Mouse (Mus musculus) c-Kit-positive CD71-positive TER-119-positive erythroid progenitor cells, embryonic 14.5 days (primary cell): Measurements from ENCODE around the gene Slc22a3.

Source experiments
- DNase-seq: peaks from one replicate; pipeline ENCODE4 v3.0.0-alpha.2; 2013; ENCODE audit warnings: low spot score

The Slc22a3 gene

DNA sequence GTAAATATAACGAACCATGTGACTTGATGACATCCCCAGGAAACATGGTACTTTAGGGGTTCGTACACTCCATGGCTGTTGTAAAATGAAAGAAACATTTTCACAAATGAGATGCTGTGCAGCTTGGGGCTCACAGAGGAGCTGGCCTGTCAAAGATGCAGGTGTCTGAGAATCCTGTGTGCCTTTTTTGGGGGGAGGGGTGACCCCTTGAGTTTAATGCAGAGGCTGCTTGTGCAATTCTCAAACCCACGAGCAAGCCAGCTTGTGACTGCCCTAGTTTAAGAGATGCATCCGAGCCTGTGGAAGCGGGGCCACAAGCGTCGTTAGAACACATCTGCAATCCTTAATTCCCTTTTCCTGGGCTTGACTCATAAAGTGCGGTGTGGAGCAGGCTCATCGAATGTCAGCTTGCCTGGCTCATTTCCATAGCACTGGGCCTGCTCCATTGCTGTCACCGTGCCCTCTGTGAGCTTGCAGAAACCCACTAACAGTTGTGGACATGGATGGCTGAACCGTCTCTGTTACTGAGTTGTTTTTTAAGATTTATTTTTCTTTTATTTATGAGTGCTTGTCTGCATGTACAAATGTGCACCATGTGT lies 98.1 kb downstream of the Slc22a3 start:
- DNase-seq: no peak

DNA sequence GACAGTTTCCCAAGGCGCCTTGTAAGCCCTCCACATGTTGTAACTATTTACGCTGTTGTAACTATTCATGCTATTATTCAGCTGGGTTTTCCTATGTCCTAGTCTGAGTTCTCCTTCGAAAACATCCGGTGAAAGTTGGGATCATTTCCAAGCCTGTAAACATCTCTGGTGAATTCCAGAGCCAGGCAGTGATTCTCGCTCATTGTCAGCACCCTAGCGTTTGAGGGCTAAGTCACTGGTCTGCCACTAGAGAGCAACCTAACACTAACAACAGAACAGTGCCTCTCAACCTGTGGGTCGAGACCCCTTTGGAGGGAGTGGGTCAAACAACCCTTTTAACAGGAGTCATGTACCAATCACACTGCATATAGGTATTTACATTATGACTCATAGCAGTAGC lies 104.1 kb downstream of the Slc22a3 start:
- no peak for DNase-seq

DNA sequence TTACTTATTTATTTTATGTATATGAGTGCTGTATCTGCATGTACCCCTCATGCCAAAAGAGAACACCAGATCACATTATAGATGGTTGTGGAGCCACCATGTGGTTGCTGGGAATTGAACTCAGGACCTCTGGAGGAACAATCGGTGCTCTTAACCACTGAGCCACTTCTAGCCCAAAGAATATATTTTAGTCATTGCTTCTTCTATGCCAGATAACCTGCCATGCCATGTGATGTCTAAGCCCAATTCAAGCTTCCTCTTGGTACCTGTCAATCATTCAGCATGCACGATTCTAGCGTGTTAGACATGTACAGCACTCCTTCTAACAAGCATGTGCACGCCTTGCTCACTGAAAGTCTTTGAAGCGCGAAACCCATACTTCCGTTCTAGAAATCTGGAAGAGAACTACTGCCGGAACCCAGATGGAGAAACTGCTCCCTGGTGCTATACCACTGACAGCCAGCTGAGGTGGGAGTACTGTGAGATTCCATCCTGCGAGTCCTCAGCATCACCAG lies 111.3 kb downstream of the Slc22a3 start:
- no peak for DNase-seq

DNA sequence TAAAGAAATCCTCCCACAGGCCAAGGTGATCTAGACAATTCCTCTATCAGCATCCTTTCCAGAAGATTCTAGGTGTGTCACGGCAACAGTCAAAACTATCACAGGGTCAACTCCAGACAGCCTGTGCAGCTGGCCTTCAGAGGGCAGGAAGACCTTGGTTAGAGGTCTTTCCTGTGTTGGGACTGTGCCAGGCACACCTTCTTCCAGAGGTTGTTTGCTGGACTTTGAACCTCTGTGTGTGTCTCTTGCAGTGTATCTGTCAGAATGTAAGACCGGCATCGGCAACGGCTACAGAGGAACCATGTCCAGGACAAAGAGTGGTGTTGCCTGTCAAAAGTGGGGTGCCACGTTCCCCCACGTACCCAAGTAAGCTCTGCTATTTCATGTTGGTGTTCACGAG lies 119.3 kb downstream of the Slc22a3 start:
- no peak for DNase-seq

- DNase-seq: no peak
Measured at GRCm38 (mm10) chr17:12387781-12388180, 119.7 kb downstream of the Slc22a3 start.

DNA sequence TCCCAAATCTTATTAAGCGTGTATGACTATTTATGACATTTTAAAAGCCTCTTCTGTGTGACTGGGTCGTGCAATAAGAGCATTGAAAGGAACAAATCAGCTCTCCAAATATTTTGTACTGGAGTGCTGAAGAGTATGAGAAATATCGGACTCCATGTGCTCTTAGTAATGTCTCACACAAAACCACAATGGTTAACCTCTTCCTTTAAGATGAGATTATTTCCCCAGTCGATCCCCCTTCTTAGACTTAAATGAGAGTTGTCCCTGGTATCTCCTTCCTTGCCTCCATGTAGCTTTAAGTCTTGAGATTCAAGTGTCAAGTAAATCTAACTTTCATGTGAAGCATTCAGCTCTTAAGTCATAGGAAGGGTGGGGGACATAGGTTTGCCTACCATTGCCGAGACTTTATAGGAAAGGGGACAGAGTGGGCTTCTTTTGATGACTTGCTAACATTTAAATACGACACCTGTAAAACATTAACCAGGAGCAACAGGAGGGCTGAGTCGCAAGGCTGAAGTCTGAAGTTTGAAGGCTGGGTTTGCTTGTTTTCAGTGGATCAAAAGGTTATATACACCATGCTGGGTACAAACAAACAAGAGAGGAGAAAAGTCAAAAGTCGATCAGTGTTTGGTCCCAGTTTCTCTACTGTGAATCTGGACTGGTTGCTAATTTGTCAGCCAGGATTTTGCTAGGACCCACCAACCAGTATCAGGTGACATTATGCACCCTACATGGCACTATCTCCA lies 122.3 kb downstream of the Slc22a3 start:
- DNase-seq: no peak

GRCm38 (mm10) chr17:12382531-12382930 lies 125.0 kb downstream of the Slc22a3 start:
- no peak for DNase-seq

GRCm38 (mm10) chr17:12381579-12381978 lies 125.9 kb downstream of the Slc22a3 start:
- DNase-seq: no peak

DNA sequence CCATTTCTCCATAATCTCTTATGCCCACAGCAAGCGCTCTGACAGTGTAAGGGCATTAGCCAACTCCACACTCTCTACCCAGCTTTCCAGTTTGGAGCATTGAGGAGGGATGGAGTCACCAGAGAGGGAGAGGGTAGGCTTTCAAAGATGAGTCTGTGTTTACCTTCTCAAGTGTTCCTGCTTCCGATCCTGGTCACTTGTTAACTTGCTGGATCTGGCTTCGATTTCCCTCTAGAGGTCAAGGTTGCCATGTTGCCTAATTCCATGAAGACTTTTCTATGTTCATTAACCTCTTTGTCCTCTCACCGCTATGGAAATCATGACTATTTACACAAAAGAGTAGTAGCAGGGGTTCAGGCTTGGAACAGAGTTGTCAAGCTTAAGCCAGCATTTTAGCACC lies 127.2 kb downstream of the Slc22a3 start:
- DNase-seq: no peak

- no peak for DNase-seq
Measured at GRCm38 (mm10) chr17:12377981-12378705, 129.4 kb downstream of the Slc22a3 start, which contains the start of gene Plg. Gene Plg (plus strand): TSS chr17:12378608.

DNA sequence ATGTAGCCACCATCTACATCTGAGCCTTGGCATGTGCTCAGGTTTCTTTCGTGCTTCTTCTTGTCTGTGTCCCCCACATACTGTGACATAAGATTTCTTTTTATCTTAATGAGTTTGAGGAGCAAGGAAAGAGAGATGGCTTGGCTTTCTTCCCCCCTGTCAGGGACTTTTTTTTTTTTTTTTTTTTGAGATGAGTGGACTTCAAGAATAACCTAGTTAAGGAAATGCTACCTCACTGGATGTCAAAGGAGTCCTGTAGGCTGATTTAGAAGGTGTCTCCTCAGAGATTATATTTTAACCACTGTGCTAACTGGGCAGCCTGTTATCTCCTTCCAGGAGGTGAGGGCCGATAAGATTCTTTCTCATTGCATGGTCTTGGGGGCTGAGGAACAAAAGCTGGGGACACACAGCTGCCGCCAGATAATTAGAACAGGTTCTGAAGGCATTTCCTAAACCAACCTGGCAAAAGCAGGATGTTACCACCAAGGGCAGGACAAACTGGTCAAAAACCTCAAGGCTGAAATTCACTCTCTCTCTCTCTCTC lies 133.8 kb downstream of the Slc22a3 start:
- DNase-seq: no peak

DNA sequence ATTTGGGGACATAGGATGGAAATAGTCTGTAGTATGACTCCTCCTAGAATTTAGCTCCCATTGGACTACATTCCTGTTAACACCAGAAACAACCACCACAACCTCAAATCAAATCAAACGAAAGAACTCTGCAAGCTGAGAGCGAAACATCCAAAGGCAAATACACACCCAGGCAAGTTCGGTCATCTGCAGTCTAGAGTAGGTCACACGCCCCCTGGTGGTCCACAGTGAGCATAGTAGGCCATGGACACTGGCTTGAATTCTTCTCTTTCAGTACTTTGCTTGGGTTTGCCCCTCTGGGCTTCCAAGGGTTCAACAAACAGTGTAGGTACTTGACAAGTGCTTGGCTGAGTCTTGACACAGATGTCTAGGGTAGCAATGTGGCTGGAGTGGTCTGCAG lies 135.5 kb downstream of the Slc22a3 start:
- DNase-seq: peak; percentile 76

DNA sequence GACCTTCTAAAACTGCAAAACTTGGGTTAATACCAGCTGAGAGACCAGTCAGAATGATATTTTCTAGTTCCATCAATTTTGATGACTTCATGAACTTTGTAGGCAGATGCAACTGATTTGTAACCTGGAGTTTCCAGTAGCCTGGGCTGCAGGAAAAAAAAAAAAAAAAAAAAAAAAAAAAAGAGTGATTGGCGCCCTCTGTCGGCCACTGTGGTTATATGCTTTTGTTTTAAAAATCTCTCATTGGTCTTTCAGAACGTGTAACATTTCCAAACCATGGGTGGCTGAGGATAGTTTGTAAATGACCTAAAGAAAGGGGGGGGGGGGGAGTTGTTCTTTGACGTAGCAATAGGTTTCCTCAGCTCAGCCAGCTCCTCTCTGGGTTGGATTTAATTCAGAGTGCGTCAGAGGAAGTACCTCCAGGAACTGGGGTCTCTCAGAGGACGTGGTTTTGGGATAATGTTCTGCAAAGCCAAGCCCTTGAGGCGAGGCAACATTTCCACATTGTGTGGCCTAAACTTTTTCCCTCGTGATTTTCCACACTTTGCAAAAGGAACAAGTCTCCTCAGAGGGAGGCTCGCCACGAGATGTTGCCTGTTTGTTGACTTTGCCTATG lies 136.1 kb downstream of the Slc22a3 start:
- DNase-seq: peak; percentile 42

DNA sequence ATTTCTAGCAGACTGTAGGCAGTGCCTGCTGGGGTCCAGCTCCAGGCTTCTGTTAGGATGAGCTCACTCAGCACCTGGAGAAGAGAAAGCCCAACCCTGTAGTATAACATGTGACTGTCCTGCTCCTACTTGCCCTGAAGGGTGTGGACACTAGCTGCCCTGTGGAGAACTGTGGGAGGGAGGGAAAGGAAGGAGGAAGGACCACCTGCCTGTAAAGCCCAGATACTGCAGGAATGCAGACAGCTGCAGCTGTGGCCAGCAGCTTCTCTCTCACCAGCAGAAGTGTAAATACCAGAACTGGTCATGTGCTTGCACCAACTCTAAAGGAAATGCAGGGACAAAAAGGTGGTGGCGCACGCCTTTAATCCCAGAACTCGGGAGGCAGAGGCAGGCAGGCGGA lies 137.2 kb downstream of the Slc22a3 start:
- DNase-seq: no peak

GRCm38 (mm10) chr17:12369393-12369792 lies 138.1 kb downstream of the Slc22a3 start:
- no peak for DNase-seq
